Mouse (Mus musculus): Measurements from ENCODE around the gene Igsf3.

The Igsf3 gene

DNA sequence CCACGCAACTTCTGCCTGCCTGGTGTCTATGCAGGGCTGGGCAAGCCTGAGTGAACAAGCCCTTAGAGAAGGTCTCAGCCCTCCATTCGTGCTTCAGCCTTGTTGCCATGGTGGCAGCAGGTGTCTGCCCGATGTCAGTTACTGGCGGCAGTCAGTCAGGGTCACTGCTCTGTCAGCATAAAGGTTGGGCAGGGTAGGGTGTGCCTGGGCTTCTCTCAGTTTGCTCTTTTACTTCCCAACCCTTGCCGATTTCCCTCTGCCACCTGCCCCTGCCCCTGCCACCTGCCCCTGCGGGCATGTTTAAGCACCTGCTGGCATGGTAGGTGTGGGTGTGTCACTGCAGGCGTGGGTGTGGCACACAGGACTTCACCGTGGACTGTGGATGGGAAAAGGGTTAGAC, 67.6 kb downstream of the Igsf3 start:
- no peak for DNase-seq (ENCODE audit: low read depth)

DNA sequence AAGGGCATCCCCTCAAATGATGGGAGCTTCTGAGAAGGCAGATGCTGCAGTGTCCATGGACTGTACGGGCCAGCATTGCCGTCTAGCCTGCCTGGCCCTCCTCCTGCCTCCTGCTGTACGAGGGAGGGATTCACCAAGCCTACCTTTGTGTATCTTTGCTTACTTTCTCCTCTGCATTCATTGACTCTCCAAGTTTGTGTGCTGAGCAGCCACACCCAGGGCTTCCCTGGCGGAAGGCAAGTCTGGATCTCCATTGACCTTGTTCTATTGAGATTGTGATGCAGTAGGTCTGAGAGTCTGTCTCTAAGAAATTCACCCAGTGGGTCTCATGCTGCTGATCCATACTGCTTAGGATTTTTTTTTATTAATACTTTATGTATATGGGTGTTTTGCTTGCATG, 70.4 kb downstream of the Igsf3 start:
- DNase-seq (ENCODE audit: low read depth), result no peak

GRCm38 (mm10) chr3:101448765-101449164, 71.9 kb downstream of the Igsf3 start:
- no peak for DNase-seq (ENCODE audit: low read depth)

- no peak for DNase-seq (ENCODE audit: low read depth)
Observed at GRCm38 (mm10) chr3:101450811-101451428, 74.0 kb downstream of the Igsf3 start.

DNA sequence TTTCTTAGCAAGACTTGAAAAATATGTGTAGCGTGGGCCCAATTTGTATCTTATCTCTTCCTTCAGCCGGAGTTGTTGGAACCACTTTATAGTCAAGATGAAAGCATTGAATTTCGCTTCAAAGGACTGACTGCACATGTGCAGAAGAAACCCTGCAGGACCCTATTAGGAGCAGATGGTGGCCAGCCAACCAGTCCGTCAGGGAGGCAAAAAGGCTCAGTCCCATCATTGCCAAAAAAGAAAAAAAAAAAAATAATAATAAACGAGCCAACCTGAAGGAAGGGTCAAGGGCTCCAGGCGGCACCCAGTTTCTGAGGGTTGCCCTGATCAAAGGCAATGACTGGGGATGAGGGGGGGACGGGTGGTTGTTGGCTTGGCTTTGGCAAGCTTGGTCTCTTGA, 83.7 kb downstream of the Igsf3 start:
- DNase-seq (ENCODE audit: low read depth), result no peak

DNA sequence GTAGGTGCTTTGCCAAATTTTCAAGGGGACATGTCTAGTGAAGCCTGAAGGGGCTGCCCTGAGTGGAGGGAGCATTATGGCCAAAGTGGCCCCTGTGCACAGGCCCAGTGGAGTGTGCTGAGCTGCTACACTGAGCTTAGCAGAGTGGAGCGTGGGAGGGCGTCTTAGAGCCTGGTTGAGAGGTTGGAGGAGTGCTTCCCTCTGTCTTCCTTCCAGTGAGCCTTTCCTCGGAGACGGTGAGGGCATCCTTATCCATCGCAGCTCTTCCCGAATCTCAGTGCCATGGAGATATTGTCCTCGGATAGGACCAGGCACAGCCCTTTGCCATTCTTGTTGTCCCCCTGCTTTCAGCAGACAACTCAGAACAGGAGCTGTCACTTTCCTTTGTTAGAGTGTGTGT, 84.2 kb downstream of the Igsf3 start:
- no peak for DNase-seq (ENCODE audit: low read depth)

- peak; percentile 40 for DNase-seq (ENCODE audit: low read depth)
Observed at GRCm38 (mm10) chr3:101461816-101462215, 84.9 kb downstream of the Igsf3 start.

- DNase-seq (ENCODE audit: low read depth), result peak; percentile 63
Observed at GRCm38 (mm10) chr3:101462294-101462693, 85.4 kb downstream of the Igsf3 start.

DNA sequence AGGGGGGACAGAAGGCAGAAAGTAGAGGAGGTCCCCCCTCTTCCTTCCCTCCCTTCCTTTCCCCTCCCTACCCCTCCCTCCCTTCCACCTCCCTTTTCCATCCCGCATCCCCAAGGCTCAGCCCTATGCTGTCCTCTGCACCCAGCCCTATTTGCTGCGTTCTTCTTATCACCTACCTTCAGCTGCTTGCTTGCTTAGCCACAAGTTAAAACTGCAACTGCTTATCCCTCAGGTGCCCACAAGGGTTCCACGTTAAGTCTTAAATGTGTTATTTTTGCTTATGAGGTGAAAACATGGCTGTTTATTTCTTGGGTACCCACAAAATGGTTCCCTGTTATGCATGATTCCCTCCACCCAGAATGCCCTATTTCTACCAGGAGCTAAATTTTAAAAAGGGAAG, 86.6 kb downstream of the Igsf3 start:
- no peak for DNase-seq (ENCODE audit: low read depth)

DNA sequence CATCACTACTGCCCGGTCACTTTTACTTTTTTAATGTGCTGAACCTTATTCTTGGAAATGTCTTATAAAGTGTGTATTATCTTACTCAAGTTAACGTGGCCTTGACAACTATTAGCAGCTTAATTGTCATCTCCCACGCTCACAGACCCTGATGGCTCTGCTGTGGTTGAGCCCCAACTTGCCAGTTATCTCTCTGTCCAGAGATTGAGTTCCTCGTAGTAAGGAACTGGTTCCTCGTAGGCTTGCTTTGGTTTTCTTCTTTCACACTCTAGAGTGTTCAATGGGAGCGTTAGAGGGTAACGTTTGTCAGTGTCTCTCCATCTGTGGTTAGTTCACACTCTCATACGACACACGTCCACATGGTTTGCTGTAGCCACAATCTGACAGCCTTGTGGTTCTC, 92.8 kb downstream of the Igsf3 start:
- no peak for DNase-seq (ENCODE audit: low read depth)

GRCm38 (mm10) chr3:101471881-101472280, 95.0 kb downstream of the Igsf3 start:
- DNase-seq (ENCODE audit: low read depth), result no peak

DNA sequence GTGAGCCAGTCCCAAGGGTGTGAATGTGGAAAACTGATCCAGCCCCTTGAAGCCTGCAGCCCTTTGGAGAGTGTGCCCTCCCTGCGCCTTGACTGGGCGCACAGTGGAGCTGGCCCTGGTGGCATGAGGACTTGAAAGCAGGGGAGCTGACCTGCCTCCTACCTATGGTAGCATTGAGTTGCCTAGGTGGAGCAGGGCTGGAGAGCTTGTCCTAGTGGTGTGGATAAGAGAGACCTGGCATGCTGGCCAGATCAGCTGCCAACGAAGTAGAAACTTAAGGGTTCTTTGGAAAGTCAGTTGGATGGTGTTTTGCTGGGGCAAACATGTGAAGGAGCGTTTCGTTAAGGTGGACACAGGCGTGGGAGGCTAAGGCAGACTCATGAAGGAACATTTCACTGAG, 105.1 kb downstream of the Igsf3 start:
- DNase-seq (ENCODE audit: low read depth), result no peak

- DNase-seq (ENCODE audit: low read depth), result no peak
Observed at GRCm38 (mm10) chr3:101483256-101483983, 106.5 kb downstream of the Igsf3 start.

DNA sequence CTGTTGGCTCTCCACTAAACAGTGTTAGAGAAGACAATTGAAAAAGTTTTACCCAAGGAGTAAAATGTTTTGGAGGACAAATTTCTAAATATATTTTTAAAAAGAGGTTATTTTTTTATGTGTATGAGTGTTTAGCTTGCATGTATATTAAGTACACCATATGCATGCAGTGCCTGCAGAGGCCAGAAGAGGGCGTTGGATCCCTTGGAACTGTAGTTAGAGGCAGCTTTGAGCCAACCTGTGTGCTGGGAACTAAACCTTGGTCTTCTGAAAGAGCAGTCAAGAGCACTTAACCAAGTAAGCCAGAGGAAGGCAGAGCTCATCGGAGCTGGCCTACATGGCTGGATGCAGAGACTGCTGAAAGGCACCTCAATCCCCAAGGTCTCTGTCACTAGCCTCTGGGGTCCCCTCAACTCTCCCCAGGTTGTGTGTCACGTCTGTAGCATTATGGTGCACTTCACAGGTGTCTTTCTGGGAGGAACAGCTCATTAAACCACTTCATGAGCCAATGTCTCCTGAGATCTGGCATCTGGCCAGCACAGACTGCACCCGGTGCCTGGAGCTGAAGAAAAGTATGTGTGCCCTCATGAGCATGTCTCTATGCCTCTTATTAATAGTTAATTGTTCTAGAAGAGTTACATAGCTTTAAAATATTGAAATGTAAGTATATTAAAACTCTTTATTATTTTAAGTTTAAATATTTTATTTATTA, 109.3 kb downstream of the Igsf3 start:
- no peak for DNase-seq (ENCODE audit: low read depth)

DNA sequence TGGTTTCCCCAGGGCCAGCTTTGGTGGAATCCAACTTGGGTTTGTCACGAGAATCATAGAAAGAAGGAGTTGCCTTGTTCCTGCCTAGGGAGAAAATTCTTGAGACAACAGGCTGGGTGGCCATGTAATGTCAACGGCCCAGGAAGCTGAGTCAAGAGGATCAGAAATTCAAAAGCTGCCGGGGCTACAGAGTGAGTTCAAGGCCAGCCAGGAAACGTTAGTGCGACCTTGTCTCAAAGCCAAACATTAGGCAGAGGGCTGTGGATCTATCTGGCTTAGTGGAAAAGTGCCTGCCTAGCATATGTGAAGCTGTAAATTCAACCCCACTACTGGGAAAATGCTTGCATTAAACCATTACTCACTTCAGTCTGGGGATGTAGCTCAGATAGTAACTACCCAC, 110.6 kb downstream of the Igsf3 start:
- no peak for DNase-seq (ENCODE audit: low read depth)

DNA sequence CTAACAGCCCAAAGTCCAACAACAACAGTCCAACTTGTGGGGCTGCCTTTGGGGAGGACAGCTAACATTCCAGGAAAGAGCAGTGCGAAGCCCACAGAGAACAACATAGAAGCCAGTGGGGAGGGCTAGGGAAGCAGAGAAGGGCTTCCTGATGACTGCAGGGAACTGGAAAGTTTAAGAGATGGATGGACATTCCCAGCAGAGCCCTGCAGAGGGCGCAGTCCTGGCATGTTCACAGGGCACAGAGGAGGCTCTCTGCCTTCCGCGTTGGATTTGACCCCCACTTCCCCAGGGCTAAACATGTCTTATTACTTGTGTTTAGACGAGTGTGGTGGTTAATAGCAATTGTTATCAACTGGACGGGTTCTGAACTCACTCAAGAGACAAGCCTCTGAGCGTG, 111.3 kb downstream of the Igsf3 start:
- DNase-seq (ENCODE audit: low read depth), result no peak

GRCm38 (mm10) chr3:101490515-101490914, 113.6 kb downstream of the Igsf3 start:
- no peak for DNase-seq (ENCODE audit: low read depth)

DNA sequence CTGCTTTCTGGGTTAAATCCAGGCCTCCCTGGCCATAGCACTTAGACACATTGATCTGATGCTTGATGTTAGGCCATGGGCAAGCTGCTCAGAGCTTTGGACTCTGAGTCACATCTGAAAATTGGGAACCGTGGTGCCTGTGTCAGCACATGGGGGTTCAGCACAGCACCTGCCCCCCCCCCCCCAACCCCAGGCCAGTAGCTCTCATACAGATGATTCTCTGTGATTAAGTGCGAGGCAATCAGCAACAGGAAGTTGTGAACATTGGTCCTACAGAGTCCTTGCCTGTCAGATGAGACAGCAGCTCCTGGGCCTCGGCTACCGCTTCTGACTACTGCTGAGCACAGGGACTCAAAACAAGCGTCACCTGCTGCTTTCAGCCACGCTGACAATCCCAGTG, 116.0 kb downstream of the Igsf3 start:
- DNase-seq (ENCODE audit: low read depth), result no peak

DNA sequence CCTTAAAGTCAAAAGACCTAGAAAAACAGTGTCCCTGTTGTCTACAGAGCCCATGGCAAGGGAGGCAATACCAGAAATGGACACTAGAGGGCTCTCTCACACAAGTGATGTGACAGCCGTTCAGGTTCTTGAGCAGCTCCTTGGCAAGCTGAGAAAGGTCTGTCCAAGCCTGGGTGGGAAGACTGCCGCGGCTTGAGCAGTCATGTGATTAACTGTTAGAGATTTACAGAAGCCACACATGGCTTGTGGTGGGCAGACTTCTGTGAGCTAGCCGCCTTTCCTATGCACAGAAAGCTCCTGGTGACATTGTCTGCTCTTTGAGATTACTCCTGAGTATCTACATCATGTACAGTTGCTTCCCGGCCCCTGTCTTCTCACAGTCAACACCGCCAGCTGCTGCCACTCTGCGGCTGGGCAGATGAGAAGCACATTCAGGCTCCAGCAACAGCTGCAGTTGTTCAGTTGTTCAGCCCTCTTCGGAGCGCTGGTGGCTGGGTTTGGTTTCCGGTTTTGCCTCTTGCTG, 117.1 kb downstream of the Igsf3 start:
- DNase-seq (ENCODE audit: low read depth), result peak; percentile 81

DNA sequence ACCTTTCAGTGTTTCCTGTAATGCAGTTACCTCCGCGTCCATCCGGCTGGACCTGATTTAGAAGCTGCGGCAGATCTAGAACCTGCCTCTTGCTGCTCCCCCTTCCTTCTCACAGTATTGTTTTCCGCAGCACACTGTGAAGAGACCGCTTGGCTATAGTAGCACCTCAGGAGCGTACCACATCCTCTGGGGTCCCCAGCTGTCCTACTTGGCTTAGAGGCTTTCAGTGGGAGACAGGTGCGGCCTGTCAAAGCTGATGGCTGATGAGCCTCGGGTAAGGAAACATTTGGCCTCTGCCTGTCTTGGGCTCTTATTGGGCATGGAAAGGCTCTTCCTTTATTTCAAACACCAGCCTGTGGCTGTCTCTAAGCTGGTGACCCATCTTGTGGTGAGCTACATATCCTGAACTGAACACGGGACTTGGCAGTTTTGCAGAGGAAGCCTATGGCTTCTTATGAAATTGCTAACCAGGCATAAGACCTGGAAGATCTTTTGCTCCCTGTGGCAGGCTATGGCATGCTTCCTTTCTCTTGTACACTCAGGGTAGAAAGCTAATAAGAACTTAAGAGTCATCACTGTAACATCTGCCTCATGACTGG, 120.6 kb downstream of the Igsf3 start:
- DNase-seq (ENCODE audit: low read depth), result no peak

- DNase-seq (ENCODE audit: low read depth), result no peak
Observed at GRCm38 (mm10) chr3:101499906-101500305, 123.0 kb downstream of the Igsf3 start.

DNA sequence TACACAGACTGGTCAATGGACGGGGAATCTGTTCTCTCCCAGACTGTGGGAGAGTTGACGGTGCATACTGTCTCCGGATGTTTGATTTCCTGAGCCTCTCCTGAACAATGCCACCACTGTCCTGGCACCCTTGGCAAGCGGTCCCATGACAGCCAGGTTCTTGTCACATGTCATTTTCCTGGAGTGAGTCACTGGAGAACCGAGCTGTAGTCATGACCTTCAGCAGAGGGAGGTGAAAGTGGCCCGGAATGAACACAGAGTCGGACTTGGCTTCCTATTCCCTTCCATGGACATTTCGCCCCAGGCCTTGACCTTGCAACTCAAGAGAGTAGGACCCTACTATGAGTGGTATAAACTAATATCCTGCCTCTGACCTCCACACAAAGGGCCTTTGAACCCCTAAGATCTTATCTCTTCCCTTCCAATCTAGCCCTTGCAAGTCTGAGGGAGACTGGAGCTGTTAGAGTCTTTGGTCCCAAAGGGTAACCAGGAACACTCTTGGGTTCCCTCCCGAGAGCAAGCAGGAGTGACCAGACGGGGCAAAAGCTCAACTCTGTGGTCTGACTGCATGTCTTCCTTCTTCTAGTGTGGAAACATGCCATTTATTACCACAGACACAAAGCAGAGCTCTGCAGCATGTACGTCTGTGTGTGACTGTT, 123.6 kb downstream of the Igsf3 start:
- no peak for DNase-seq (ENCODE audit: low read depth)

Data from fibroblast of lung, adult 2 months (primary cell).